Mouse (Mus musculus) brain, embryonic 18.5 days (tissue): ENCODE results near the gene Olfr1330.
"Not testable (repeated sequence)": the region's sequence is repeated elsewhere in the genome, so short reads cannot be mapped to it uniquely, and the experiment has no call there.

Experiments
- DNase-seq: peaks from one replicate; pipeline ENCODE4 v3.0.0-alpha.2; 2012; ENCODE audit warnings: low read depth, low spot score

Gene Olfr1330

GRCm38 (mm10) chr4:118888297-118888696, at the start of gene Olfr1330:
Gene Olfr1330 (plus strand): TSS chr4:118888597.
- DNase-seq = no peak

DNA sequence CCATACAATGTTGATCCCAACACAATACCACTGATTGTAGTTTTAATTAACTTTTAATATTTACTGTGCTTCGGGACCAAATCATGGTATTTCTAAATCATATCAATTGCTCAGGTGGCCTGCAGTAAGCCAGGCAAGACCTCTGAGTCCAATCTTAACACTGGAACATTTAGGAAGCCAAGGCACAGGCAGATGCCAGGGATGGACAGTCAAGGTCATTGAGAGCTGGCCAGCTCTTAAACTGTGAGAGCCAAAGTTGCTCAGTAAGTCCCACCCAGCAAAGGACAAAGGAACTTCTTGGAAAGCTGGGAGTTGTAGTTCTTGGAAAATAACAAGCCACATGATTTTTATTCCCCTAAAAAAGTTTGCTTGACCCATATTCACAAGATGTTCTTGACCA, 26.6 kb upstream of the Olfr1330 start:
- DNase-seq = no peak

- no peak for DNase-seq
These were observed 25.7 kb upstream of the Olfr1330 start for GRCm38 (mm10) chr4:118862704-118863103.

DNA sequence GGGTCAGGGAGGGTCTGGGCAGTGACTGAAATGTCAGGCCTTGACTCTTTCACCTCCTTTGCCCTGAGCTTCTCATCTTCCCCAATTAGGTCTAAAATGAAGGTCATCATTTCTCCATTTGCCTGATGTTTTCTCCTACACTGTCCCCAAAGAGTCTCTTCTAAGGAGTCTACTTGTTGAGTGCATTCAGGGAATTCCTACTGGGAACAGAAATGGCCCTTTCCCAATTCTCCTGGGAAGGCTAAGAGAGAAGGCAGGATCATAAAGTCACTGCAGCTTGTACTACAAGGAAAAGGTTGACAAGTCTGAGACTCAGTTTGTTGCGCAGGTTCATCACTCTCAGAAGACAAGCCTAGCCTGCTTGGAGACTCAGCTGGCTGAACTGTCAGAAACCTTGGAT, 24.0 kb upstream of the Olfr1330 start, which contains the start of gene Olfr1331:
Gene Olfr1331, plus strand, starts transcription at position 301 of the 400 bp plus-strand sequence.
- DNase-seq = no peak

DNA sequence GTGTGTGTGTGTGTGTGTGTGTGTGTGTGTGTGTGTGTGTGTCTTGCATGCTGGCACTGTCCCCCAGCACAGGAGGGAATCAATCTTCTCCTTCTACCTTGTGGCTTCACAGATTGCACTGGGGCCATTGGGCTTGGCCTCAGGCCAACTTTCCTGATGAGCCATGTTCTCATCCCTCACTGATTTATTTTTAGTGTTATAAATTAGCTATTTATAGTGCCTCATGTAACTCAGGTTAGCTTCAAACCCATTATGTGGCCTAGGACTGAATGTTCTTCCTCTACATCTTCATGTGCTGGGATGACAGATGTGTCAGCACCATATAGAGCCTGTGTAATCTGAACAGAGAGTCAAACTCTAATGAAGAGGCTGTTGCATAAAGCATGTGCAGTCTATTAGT, 20.8 kb upstream of the Olfr1330 start:
- DNase-seq = no peak

DNA sequence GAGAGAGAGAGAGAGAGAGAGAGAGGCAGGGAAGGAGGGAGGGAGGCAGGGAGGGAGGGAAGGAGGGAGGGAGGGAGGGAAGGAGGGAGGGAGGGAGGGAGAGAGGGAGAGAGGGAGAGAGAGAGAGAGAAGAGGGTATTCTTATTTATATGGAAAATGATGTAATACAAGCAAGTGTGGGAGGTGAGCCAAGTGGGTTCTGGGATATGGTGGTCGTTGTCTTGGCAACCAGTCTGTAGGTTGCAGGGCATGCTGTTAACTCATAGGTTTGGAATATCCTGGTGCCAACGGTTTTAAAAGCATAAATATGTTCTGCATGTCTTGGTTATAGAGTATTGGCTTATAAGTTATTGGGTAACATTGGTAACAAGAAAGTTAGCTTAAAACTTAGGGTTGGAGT, 13.6 kb downstream of the Olfr1330 start:
- no peak for DNase-seq

DNA sequence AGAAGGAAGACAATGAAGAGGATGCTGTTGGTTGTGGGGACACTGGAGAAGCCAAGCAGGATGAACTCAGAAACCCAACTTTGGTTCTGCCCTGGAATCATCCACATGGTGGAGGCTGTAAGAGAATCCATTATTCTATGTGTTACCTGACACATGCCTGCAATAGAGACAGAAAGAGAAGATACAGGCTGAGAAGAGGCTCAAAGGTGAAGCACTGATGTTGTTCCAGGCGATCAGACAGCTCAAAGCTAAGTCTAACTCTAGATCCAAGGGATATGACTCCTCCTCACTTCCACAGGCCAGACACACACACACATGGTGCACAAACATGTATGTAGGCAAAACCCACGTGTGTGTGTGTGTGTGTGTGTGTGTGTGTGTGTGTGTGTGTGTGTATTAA, 29.0 kb downstream of the Olfr1330 start, which contains the start of gene Olfr1329:
Gene Olfr1329, minus strand, starts transcription at position 101 of the 400 bp plus-strand sequence.
- DNase-seq = not testable (repeated sequence)

DNA sequence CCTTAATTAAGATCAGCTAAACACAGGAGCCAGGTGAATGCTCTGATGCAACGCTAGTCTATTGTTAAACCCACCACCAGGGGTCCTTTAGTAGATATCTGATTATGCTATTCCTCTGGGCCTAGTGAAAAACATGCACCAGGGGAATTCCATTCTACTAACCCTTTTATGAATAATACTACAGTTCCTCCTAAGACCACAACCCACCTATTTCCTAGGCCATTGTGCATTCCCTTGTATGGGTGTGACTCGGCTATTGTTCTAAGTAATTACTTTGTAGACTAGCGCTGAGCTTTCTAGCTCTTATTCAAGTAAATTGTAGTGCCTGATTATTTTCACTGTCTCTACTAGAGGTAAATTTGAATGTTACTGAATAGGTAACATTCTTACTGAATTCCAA, 42.9 kb downstream of the Olfr1330 start:
- not testable (repeated sequence) for DNase-seq

DNA sequence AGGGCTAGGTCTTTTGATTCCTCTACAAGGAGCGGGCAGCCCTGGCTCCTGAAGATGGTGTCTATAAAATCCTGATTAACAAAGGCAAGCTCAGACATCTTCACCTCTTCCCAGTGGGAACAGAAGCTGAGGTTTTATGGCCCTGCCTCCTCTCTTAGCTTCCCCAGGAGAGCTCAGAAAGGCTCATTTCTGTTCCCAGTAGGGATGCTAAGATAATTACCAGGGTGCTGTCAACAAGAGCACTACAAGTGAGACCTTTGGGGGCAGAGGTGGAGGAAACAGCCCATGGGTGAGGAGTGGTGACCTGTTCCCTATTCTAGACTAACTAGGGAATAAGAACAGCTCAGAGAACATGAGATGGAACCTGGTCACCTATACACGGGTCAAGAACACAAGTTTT, 50.1 kb downstream of the Olfr1330 start, which contains the start of gene Olfr1328:
Gene Olfr1328, minus strand, starts transcription at position 101 of the 400 bp plus-strand sequence.
- no peak for DNase-seq
